Mouse (Mus musculus): Measurements from ENCODE around the gene Gm20388. TPM values are rescaled to one million over a fixed set of nuclear protein-coding genes. Genes with fewer than 3 reads are reported as not detected.

Gene Gm20388
- polyA plus RNA-seq, 1 experiment from 2014 or later, result not detected

DNA sequence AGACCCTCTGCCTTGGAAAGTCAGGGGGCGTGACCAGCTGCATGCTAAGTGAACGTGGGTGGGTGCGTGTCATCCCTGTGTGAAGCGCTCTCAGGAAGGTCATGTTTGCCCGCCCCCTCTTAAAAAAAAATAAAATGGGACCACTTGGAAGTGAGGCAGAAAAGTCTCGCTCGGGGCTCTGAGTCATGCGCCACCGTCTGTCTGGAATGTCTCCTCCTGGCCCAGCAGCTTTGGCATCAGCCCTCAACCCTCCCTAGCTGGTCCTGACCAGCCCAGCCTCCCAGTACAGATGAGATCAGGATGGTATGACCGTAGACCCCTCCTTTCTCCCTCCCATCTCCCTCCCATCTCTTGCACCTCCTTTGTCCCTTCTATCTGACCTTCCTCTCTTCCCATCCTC is 2314.8 kb downstream of the Gm20388 start:
- H3K9me3 ChIP-seq (replicated peaks), result no peaks in the 10 kb centered on the region
- H3K9ac ChIP-seq, result no peak overlapping the region
- H3K27me3 ChIP-seq, result peaks cover 36% of the 10 kb centered on the region
- H3K36me3 ChIP-seq, result no peaks in the 10 kb centered on the region
- H3K4me2 ChIP-seq, result no peak overlapping the region
- H3K4me3 ChIP-seq, result no peak overlapping the region
- ATAC-seq (replicated peaks; ENCODE audit: insufficient number of reproducible peaks, insufficient read depth, low FRiP score, low read depth), result no peak
- H3K27ac ChIP-seq, result no peak overlapping the region
- WGBS, result 48% methylated on average over 10 of the region's 10 CpGs
- H3K4me1 ChIP-seq (replicated peaks), result peaks cover 16% of the 10 kb centered on the region

DNA sequence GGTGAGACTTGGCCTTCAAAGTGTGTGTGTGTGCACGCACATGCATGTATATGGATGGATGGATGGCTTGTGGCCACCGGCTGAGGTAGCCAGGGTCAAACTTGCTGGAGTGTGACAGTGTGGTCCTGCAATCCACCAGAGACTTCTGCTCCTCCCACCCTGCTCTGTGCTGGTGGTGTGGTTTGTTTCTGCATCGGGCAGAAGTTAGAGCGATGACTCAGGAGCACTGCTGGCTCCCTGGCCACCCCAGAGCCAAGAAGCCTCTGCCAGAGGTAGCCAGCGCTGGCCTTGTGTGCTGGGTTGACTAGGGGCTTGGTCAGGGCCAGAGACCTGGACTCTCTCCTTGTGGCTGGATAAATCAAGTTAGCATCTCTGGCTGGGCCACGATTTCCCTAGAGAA is 2316.7 kb downstream of the Gm20388 start:
- H3K9ac ChIP-seq, result no peak overlapping the region
- no peak for ATAC-seq (replicated peaks; ENCODE audit: insufficient number of reproducible peaks, insufficient read depth, low FRiP score, low read depth)
- H3K27me3 ChIP-seq, result peaks cover 44% of the 10 kb centered on the region
- H3K4me1 ChIP-seq (replicated peaks), result peaks cover 29% of the 10 kb centered on the region
- no peak overlapping the region for H3K4me3 ChIP-seq
- no peak overlapping the region for H3K4me2 ChIP-seq
- H3K36me3 ChIP-seq, result no peaks in the 10 kb centered on the region
- WGBS, result 77% methylated on average over 6 of the region's 6 CpGs
- H3K27ac ChIP-seq, result no peak overlapping the region
- no peaks in the 10 kb centered on the region for H3K9me3 ChIP-seq (replicated peaks)

DNA sequence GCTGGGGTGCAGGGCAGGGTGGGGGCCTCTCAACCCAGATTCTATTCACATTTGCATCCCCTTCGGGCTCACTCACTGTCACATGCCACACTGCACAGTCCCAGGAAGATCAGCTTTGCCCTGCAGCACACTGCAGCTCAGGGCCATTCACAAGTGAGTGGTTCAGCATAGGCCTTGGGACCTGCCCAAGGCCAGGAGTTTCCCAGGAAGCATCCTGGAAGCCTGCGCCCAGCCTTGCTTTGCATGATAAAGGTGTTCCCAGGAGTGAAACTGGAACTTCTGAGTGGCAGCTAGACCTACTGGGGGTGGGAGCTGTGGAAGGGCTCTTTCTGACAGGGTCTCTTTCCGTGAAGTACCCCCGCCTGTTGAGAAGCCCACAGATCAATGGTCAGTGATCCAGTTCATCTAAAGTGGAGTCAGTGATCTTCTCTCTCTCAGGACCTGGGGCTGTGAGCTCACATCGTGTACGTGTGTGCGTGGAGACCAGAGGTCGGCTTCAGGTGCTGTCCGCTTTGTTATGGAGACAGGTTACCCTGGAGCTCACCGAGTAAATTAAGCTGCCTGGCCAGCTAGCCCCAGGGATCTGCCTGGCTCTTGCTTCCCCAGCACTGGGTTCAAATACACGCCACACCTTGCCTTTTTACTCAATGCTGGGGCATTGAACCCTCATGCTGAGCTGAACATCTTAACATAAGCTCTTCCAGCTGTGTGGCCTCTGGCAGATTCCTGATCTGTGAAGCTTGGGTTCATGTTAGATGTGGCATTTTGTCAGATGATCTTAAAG is 2318.3 kb downstream of the Gm20388 start:
- Histone ChIP-seq H3K9me3 (replicated peaks) (no peaks in the 10 kb centered on the region), H3K27ac (no peak overlapping the region), H3K9ac (0 out of 2 replicates have a peak overlapping the region, but pooled peaks have one; percentile 65), H3K27me3 (peaks cover 43% of the 10 kb centered on the region), H3K4me2 (no peak overlapping the region), H3K36me3 (no peaks in the 10 kb centered on the region), H3K4me3 (no peak overlapping the region), H3K4me1 (replicated peaks) (peaks cover 38% of the 10 kb centered on the region)
- no peak for ATAC-seq (replicated peaks; ENCODE audit: insufficient number of reproducible peaks, insufficient read depth, low FRiP score, low read depth)
- 81% methylated on average over 11 of the region's 11 CpGs for WGBS

DNA sequence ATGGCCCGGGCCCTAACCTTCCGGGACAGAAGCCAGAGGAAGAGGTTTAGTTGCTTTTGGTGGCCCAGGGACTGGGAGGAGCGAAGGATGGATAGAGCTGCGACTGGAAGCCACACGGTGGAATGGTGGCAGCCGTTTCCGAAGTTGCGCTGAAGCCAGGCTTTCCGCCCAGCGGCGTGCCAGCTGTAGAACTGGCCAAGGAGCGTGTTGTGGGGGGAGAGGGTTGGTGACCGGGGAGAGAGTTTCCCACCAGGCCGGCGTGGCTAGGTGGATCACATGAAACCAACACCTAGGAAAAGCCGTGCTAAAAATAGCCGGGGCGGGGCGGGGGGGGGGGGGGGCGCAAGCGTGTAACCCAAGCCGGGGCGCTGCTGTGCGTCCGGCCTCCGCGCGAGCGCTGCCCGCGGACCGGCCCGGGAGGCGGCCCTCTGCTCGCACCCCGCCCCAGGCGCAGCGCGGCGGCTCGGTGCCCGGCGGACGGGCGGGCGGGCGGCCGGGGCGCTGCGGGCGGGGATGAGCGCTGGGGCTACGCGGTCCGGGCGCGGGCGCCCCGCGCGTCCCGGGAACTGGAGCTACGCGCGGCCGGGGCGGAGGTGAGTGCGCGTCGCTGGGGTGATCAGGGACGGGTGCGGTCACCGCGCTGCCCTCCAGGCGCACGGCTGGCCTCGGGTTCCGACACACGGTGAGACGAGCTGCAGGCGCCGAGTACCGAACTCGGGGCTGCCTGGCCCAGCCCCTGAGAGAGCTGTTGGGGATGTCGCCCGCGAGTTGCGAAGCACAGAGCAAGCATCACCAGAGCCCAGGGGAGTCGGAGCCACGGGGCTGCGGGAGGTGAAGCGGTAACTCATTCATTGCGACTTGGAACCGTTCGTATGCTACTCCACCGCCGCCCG is 2319.4 kb downstream of the Gm20388 start:
- Histone ChIP-seq H3K4me2 (peak overlapping the region; percentile 99), H3K4me3 (peak overlapping the region; percentile 66), H3K27ac (peak overlapping the region; percentile 45), H3K9ac (peak overlapping the region; percentile 65), H3K4me1 (replicated peaks) (peaks cover 48% of the 10 kb centered on the region), H3K9me3 (replicated peaks) (no peaks in the 10 kb centered on the region), H3K36me3 (no peaks in the 10 kb centered on the region), H3K27me3 (peaks cover 43% of the 10 kb centered on the region)
- ATAC-seq (replicated peaks; ENCODE audit: insufficient number of reproducible peaks, insufficient read depth, low FRiP score, low read depth), result peak; percentile 37
- WGBS, result 2% methylated on average over 84 of the region's 98 CpGs

DNA sequence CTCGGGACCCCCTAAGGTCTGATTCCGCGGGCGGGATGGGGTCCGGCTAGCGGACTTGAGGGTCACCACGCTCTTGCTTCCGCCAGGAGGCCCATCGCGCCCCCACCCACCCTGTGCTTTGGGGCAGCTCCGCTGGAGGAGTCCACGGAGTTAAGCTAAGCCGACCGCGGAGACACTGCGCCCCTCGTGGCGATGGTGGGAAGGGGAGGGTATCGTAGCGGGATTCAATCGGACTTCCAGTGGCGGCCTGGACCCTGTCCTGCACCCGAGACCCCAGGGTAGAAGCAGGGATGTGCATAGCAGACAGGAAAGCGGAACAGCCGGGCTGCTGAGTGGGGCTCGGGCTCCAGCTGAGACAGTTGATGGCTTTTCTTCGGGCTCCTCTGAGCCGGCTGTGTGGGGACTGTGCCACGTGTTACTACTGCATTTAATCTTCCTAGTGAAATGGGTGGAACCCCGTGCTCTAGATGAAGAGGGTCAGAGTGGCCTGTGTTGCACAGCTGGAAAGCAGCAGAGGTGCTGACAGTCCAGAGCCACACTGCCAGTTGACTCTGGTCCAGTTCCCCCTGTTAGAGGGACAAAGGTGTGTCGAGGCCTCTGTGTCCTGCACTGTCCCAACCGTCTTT is 2320.2 kb downstream of the Gm20388 start:
- H3K4me3 ChIP-seq, result peak overlapping the region; percentile 66
- H3K4me1 ChIP-seq (replicated peaks), result peaks cover 43% of the 10 kb centered on the region
- H3K27ac ChIP-seq, result peak overlapping the region; percentile 45; the same call in 1 of the 2 replicates
- peak overlapping the region; percentile 65 for H3K9ac ChIP-seq
- no peaks in the 10 kb centered on the region for H3K36me3 ChIP-seq
- peaks cover 43% of the 10 kb centered on the region for H3K27me3 ChIP-seq
- H3K9me3 ChIP-seq (replicated peaks), result no peaks in the 10 kb centered on the region
- H3K4me2 ChIP-seq, result peak overlapping the region; percentile 99
- ATAC-seq (replicated peaks; ENCODE audit: insufficient number of reproducible peaks, insufficient read depth, low FRiP score, low read depth), result peak; percentile 24; the same call in 1 of the 2 replicates
- 4% methylated on average over 32 of the region's 32 CpGs for WGBS

DNA sequence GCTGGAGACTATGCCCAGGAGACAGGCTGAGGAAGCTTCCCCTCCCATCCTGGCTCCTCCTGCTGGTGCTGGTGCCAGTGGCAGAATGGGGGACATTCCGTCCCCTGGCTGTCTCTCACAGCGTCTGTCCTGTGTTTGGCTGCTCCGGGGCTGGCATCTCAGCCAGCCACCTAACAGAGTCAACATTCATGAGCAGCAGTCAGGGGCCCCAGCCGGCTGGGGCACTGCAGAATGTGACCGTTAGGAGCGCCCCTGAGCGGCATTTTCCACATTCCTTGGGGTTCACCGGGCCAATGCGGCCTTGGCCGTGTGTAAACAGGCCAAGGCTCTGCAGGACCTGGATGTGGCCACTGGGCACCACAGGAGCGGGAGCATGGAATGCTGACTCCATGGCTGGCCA is 2323.4 kb downstream of the Gm20388 start:
- Histone ChIP-seq H3K4me1 (replicated peaks) (peaks cover 56% of the 10 kb centered on the region), H3K9me3 (replicated peaks) (no peaks in the 10 kb centered on the region), H3K9ac (no peak overlapping the region), H3K27me3 (peaks cover 18% of the 10 kb centered on the region), H3K4me3 (no peak overlapping the region), H3K27ac (peak overlapping the region; percentile 50), H3K4me2 (no peak overlapping the region), H3K36me3 (no peaks in the 10 kb centered on the region)
- 19% methylated on average over 11 of the region's 11 CpGs for WGBS
- peak; percentile 47 for ATAC-seq (replicated peaks; ENCODE audit: insufficient number of reproducible peaks, insufficient read depth, low FRiP score, low read depth)

DNA sequence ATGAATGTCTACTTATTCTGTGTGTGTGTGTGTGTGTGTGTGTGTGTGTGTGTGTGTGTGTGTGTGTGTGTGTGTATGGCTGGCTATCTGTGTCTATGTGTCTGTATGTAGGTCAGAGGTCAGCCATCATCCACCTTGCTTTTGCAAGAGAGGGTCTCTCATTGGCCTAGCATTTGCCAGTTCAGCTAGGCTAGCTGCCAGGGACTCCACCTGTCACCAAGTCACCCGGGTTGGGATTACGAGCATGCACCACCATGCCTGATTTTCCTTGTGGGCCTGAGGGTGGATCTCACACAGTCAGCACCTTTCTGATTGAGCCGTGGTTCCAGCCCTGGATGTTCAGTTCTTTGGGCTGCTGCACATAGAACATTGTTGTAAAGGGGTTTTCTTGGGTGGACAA is 2325.9 kb downstream of the Gm20388 start:
- no peak for ATAC-seq (replicated peaks; ENCODE audit: insufficient number of reproducible peaks, insufficient read depth, low FRiP score, low read depth)

DNA sequence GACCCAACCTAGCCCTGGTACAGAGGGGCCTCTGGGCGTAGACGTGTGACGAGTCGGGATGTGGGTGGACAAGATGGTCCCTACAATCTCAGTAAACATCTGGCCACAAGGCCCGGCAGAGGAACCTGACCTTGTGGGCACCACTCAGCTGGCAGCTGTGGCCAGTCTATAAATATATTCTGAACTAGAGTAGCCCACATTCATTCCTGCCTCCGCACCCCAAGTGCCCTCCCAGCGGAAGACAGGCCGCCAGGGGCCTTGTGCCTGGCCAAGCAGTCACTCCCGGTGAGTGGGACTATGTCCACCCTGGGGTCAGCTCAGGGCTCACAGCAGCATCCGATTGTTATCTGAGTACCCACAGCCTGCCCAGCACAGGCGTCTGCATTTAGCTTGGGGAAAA is 2327.6 kb downstream of the Gm20388 start:
- Histone ChIP-seq H3K4me1 (replicated peaks) (peaks cover 39% of the 10 kb centered on the region), H3K36me3 (no peaks in the 10 kb centered on the region), H3K27ac (0 out of 2 replicates have a peak overlapping the region, but pooled peaks have one; percentile 52), H3K4me2 (no peak overlapping the region), H3K4me3 (no peak overlapping the region), H3K27me3 (no peaks in the 10 kb centered on the region), H3K9me3 (replicated peaks) (no peaks in the 10 kb centered on the region), H3K9ac (no peak overlapping the region)
- no peak for ATAC-seq (replicated peaks; ENCODE audit: insufficient number of reproducible peaks, insufficient read depth, low FRiP score, low read depth)
- WGBS, result 59% methylated on average over 11 of the region's 11 CpGs

More for the DNA sequence above, 2325.9 kb downstream of the Gm20388 start:
- no peaks in the 10 kb centered on the region for H3K36me3 ChIP-seq
- H3K9me3 ChIP-seq (replicated peaks), result no peaks in the 10 kb centered on the region
- no peak overlapping the region for H3K9ac ChIP-seq
- no peak overlapping the region for H3K4me3 ChIP-seq
- peaks cover 45% of the 10 kb centered on the region for H3K4me1 ChIP-seq (replicated peaks)
- no peak overlapping the region for H3K4me2 ChIP-seq
- 65% methylated on average over 3 of the region's 3 CpGs for WGBS
- 0 out of 2 replicates have a peak, but pooled peaks cover 10% of the 10 kb centered on the region for H3K27me3 ChIP-seq
- H3K27ac ChIP-seq, result no peak overlapping the region

DNA sequence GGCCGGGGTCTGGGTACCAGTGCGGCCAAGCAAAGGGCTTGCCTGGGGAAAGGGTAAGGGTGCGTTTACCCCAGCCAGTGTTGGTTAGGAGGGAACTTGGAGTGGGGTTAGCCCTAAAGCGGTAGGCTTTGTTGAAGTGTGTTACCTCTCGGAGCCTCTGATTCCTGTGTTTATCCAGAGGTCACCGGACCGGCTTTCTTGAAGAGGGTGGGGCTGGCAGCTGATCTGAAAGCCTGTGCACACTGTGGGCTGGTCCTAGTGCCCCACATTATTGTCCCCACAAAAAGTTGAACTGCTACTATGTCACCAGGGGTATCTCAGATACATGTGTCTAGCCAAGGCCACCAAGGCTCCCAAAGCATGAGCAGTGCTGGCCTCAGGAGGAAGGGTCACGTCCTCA is 2328.1 kb downstream of the Gm20388 start:
- no peak for ATAC-seq (replicated peaks; ENCODE audit: insufficient number of reproducible peaks, insufficient read depth, low FRiP score, low read depth)
- Histone ChIP-seq H3K9me3 (replicated peaks) (no peaks in the 10 kb centered on the region), H3K4me1 (replicated peaks) (peaks cover 36% of the 10 kb centered on the region), H3K27ac (0 out of 2 replicates have a peak overlapping the region, but pooled peaks have one; percentile 52), H3K9ac (no peak overlapping the region), H3K4me3 (no peak overlapping the region), H3K27me3 (no peaks in the 10 kb centered on the region), H3K36me3 (no peaks in the 10 kb centered on the region), H3K4me2 (no peak overlapping the region)
- 65% methylated on average over 8 of the region's 8 CpGs for WGBS

DNA sequence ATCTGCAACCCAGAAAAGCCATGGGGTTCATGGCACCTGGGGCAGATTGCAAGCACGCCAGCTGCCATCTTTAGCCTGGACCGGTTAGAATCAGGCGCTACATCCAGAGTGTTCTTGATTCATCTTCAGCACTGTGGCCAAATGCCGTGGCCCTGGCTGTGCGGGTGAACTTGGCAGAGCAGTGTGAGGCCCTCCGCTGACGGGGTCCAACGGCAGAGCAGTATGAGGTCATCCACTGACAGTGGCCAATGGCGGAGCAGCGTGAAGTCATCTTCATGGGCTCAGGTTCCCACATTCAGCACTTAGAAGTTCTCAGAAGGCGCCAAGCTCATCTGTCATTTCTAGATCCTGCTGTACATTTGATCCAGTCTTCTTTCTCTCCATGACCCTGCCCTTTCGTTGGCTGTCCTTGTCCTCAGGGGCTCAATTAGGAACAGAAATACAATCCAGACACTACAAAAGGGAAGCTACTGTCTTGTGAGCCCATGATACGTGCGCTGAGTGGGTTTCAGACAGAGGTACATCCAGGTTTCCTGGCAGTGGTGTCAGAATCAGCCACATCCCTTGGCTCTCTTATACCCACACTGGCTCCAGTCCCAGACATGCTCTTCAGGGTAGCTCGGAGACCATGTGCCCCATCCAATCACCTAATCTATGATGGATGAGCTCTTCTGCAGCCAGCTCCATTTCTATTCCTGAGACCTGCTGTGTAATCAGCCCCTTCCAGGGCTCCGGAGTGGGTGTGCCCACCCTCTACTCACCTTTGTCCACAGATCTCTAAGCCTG is 2329.8 kb downstream of the Gm20388 start:
- Histone ChIP-seq H3K4me3 (no peak overlapping the region), H3K27me3 (no peaks in the 10 kb centered on the region), H3K27ac (no peak overlapping the region), H3K4me2 (no peak overlapping the region), H3K4me1 (replicated peaks) (peaks cover 24% of the 10 kb centered on the region), H3K9ac (no peak overlapping the region), H3K36me3 (no peaks in the 10 kb centered on the region), H3K9me3 (replicated peaks) (no peaks in the 10 kb centered on the region)
- ATAC-seq (replicated peaks; ENCODE audit: insufficient number of reproducible peaks, insufficient read depth, low FRiP score, low read depth), result no peak
- 83% methylated on average over 16 of the region's 16 CpGs for WGBS
